Mouse (Mus musculus): ENCODE data around the gene Txnrd2. TPM values are rescaled to one million over a fixed set of nuclear protein-coding genes. Genes with fewer than 3 reads are reported as not detected.

Txnrd2 gene
- polyA plus RNA-seq, 1 experiment from 2014 or later = 20.0 TPM

- TF ChIP-seq CTCF (IDR thresholded peaks at IDR 0.05) = no peak
- TF ChIP-seq EP300 (IDR thresholded peaks at IDR 0.05) = no peak
- H3K4me3 ChIP-seq (ENCODE audit: low read depth, low read length) = no peak overlapping the region
- no peak overlapping the region for H3K27ac ChIP-seq (ENCODE audit: low read length)
- ATAC-seq (no peak), DNase-seq (ENCODE audit: low spot score) (no peak)
- no peaks in the 10 kb centered on the region for H3K9me3 ChIP-seq (ENCODE audit: low read length)
- no peaks in the 10 kb centered on the region for H3K27me3 ChIP-seq (replicated peaks; ENCODE audit: insufficient read depth, low read length)
- H3K4me1 ChIP-seq (ENCODE audit: insufficient read depth, low read depth, low read length) = no peaks in the 10 kb centered on the region
- H3K4me2 ChIP-seq (replicated peaks; ENCODE audit: low read depth, low read length) = no peak overlapping the region
- no peaks in the 10 kb centered on the region for H3K36me3 ChIP-seq (ENCODE audit: insufficient read depth, low read length)
- no peak overlapping the region for H3K9ac ChIP-seq (replicated peaks; ENCODE audit: low read depth)
- WGBS = 84% methylated on average over 5 of the region's 5 CpGs
These were observed 102.5 kb downstream of the Txnrd2 start for GRCm38 (mm10) chr16:18528656-18529055.

Other genes with a start within 250 kb of the Txnrd2 start
- gene Ccdc188, start 208.5 kb upstream of the Txnrd2 start, polyA plus RNA-seq (2015; fragmentation: Nextera tagmentation; extraction: Ambion mirVana) = not detected in 2 replicates
- 12.9 and 13.9 TPM in 2 replicates for gene Zdhhc8, start 191.2 kb upstream of the Txnrd2 start, polyA plus RNA-seq (2015; fragmentation: Nextera tagmentation; extraction: Ambion mirVana)
- gene Trmt2a, start 177.7 kb upstream of the Txnrd2 start, polyA plus RNA-seq (2015; fragmentation: Nextera tagmentation; extraction: Ambion mirVana) = 39.2 and 39.7 TPM in 2 replicates
- 155 and 163 TPM in 2 replicates for gene Ranbp1, start 177.7 kb upstream of the Txnrd2 start, polyA plus RNA-seq (2015; fragmentation: Nextera tagmentation; extraction: Ambion mirVana)
- 2.2 and 2.5 TPM in 2 replicates for gene Gm49776, start 168.1 kb upstream of the Txnrd2 start, polyA plus RNA-seq (2015; fragmentation: Nextera tagmentation; extraction: Ambion mirVana)
- 13.3 and 14.4 TPM in 2 replicates for gene Dgcr8, start 137.1 kb upstream of the Txnrd2 start, polyA plus RNA-seq (2015; fragmentation: Nextera tagmentation; extraction: Ambion mirVana)
- gene Tango2, start 78.3 kb upstream of the Txnrd2 start, polyA plus RNA-seq (2015; fragmentation: Nextera tagmentation; extraction: Ambion mirVana) = 23.7 and 25.2 TPM in 2 replicates
- 14.6 and 18.5 TPM in 2 replicates for gene Arvcf, start 78.2 kb upstream of the Txnrd2 start, polyA plus RNA-seq (2015; fragmentation: Nextera tagmentation; extraction: Ambion mirVana)
- gene Comt, start 468 bp downstream of the Txnrd2 start, polyA plus RNA-seq (2015; fragmentation: Nextera tagmentation; extraction: Ambion mirVana) = 109 and 111 TPM in 2 replicates
- 8.1 and 8.4 TPM in 2 replicates for gene Gnb1l, start 72.3 kb downstream of the Txnrd2 start, polyA plus RNA-seq (2015; fragmentation: Nextera tagmentation; extraction: Ambion mirVana)
- gene Rtl10, start 72.5 kb downstream of the Txnrd2 start, polyA plus RNA-seq (2015; fragmentation: Nextera tagmentation; extraction: Ambion mirVana) = 1.1 TPM in 2 replicates
- 7.6 and 7.8 TPM in 2 replicates for gene Tbx1, start 164.3 kb downstream of the Txnrd2 start, polyA plus RNA-seq (2015; fragmentation: Nextera tagmentation; extraction: Ambion mirVana)
- 7.9 and 8.8 TPM in 2 replicates for gene Gp1bb, start 196.0 kb downstream of the Txnrd2 start, polyA plus RNA-seq (2015; fragmentation: Nextera tagmentation; extraction: Ambion mirVana)
- gene Gm49601, start 200.0 kb downstream of the Txnrd2 start, polyA plus RNA-seq (2015; fragmentation: Nextera tagmentation; extraction: Ambion mirVana) = 2.2 and 3.1 TPM in 2 replicates
- 8.5 and 9.6 TPM in 2 replicates for gene Sept5, start 203.6 kb downstream of the Txnrd2 start, polyA plus RNA-seq (2015; fragmentation: Nextera tagmentation; extraction: Ambion mirVana)

Data from lung, postnatal 0 days (tissue).